Mouse (Mus musculus) left cerebral cortex, postnatal 36 days (tissue): ENCODE results near the gene Sf1. TPM values are rescaled to one million over a fixed set of nuclear protein-coding genes. Genes with fewer than 3 reads are reported as not detected.

Experiments
- microRNA-seq: library from miRNA; unstranded; fragments of <30 nt; microRNA quantifications from one replicate; pipeline ENCODE4 v1.2.0, GENCODE M21; 2022
- total RNA-seq, 2 experiments: library from RNA; stranded (reverse); gene quantifications; 2 replicates each; pipeline ENCODE4 v1.2.3; 2021

Sf1 gene
- total RNA-seq, 2 experiments from 2014 or later, result 158 to 227 TPM

Small RNA genes within 50 kb of the gene (microRNA-seq; reads per million reads assigned to microRNA genes)
- gene Mir6989, result 2.0 reads per million

Other genes with a start within 250 kb of the Sf1 start
- 10 to 100 TPM; 18.3 to 27.5 TPM for gene Sac3d1, start 245.0 kb upstream of the Sf1 start, total RNA-seq
- 10 to 100 TPM; 43.7 to 43.8 TPM for gene Snx15, start 235.4 kb upstream of the Sf1 start, total RNA-seq
- under 1 TPM; 0.30 to 0.72 TPM for gene Batf2, start 222.7 kb upstream of the Sf1 start, total RNA-seq
- gene Arl2, start 222.1 kb upstream of the Sf1 start, total RNA-seq, result 10 to 100 TPM; 73.3 to 87.5 TPM
- under 1 TPM in 1 of 2 experiments, not detected in 1; 0.32 TPM for gene Majin, start 179.3 kb upstream of the Sf1 start, total RNA-seq
- not detected for gene Gpha2, start 137.3 kb upstream of the Sf1 start, total RNA-seq
- gene Ppp2r5b, start 127.8 kb upstream of the Sf1 start, total RNA-seq, result 100 to 1,000 TPM; 160 to 173 TPM
- gene Atg2a, start 122.0 kb upstream of the Sf1 start, total RNA-seq, result 10 to 100 TPM; 32.3 to 39.4 TPM
- gene Ehd1, start 87.0 kb upstream of the Sf1 start, total RNA-seq, result 10 to 100 TPM; 38.2 to 42.2 TPM
- 1 to 10 TPM; 3.3 to 3.4 TPM for gene Cdc42bpg, start 57.2 kb upstream of the Sf1 start, total RNA-seq
- gene Men1, start 28.7 kb upstream of the Sf1 start, total RNA-seq, result 10 to 100 TPM; 67.5 to 73.7 TPM
- gene Map4k2, start 22.6 kb upstream of the Sf1 start, total RNA-seq, result 100 to 1,000 TPM in 1 of 2 experiments, 10 to 100 TPM in 1; 93.5 to 107 TPM
- 10 to 100 TPM; 29.2 to 33.3 TPM for gene Pygm, start 20.7 kb downstream of the Sf1 start, total RNA-seq
- 10 to 100 TPM; 47.5 to 72.6 TPM for gene Rasgrp2, start 35.6 kb downstream of the Sf1 start, total RNA-seq
- 100 to 1,000 TPM; 635 to 658 TPM for gene Nrxn2, start 55.0 kb downstream of the Sf1 start, total RNA-seq
- under 1 TPM; 0.25 to 0.50 TPM for gene Slc22a12, start 179.3 kb downstream of the Sf1 start, total RNA-seq